Mouse (Mus musculus): ENCODE results near the gene Zbtb8a. TPM values are rescaled to one million over a fixed set of nuclear protein-coding genes. Genes with fewer than 3 reads are reported as not detected.
A peak's percentile ranks its signal among the peaks of the same experiment; 100 is the strongest.

Gene Zbtb8a
- polyA plus RNA-seq, 1 experiment from 2014 or later = 21.6 TPM

DNA sequence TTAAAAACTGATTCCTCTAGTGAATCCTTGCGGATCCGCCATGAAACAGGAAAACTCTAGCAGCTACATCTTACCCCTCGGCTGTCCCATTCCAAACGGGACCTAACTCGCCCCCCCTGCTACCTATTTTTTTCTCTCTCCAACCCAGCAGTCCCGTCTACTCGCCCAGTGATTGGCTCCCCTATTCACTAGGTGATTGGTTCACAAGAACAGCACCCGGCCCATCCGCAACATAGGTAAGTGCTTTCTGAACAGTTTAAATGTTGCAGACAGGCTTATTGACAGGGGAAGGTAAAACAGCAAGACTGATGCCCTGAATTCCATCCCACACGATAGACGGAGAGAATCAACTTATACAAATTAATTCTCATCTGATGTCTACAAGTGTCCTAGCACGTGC is 24.7 kb downstream of the Zbtb8a start:
- H3K27me3 ChIP-seq = no peaks in the 10 kb centered on the region
- no peak overlapping the region for H3K9ac ChIP-seq
- H3K36me3 ChIP-seq = peaks cover 46% of the 10 kb centered on the region
- no peaks in the 10 kb centered on the region for H3K9me3 ChIP-seq
- no peak for ATAC-seq (ENCODE audit: borderline replicate concordance, extremely low read depth, low FRiP score, low TSS enrichment)
- 84% methylated on average over 12 of the region's 12 CpGs for WGBS
- H3K4me3 ChIP-seq = no peak overlapping the region
- no peak overlapping the region for H3K27ac ChIP-seq
- H3K4me2 ChIP-seq = no peak overlapping the region
- no peaks in the 10 kb centered on the region for H3K4me1 ChIP-seq

DNA sequence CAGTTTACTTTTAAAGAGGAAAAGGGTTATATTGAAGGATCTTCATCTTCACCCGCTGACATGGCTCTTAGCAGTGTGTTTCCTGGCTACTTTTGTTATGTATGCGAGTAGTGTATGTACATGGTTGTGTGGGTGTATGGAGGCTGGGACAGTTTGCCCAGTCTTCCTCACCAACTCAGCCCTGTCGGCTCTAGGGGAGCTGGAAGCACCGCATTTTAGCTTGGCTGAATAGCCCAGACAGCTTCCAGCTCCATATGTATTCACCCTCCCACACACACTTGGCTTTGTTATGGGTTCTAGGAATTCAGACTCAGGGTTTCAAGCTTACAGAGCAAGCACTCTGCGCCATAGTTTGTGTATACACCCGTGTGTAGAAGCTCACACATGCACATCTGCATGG is 26.8 kb downstream of the Zbtb8a start:
- no peaks in the 10 kb centered on the region for H3K9me3 ChIP-seq
- no peak for ATAC-seq (ENCODE audit: borderline replicate concordance, extremely low read depth, low FRiP score, low TSS enrichment)
- H3K4me1 ChIP-seq = no peaks in the 10 kb centered on the region
- 66% methylated on average over 6 of the region's 6 CpGs for WGBS
- H3K4me3 ChIP-seq = no peak overlapping the region
- no peak overlapping the region for H3K4me2 ChIP-seq
- no peak overlapping the region for H3K27ac ChIP-seq
- no peaks in the 10 kb centered on the region for H3K27me3 ChIP-seq
- peaks cover 34% of the 10 kb centered on the region for H3K36me3 ChIP-seq
- H3K9ac ChIP-seq = no peak overlapping the region

DNA sequence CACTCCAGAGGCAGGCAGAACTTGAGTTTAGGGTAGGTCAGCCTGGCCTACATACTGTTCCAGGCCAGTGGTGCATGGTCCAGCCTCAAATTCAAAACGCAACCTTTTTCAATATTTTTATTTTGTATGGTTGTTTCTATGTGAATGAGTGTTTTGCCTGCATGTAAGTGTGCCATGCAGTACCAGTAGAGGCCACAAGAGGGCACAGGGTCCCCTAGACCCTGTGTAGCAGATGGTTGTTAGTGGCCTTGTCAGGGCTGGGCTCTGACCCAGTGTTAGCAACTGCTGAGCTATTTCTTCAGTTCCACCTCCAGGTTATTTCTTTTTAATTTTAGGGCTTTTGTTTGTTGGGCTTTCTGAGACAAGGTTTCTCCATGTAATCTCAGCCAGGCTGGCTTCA is 27.3 kb downstream of the Zbtb8a start:
- peak; percentile 74; the same call in 1 of the 2 replicates for ATAC-seq (ENCODE audit: borderline replicate concordance, extremely low read depth, low FRiP score, low TSS enrichment)
- Histone ChIP-seq H3K27ac (no peak overlapping the region), H3K36me3 (peaks cover 30% of the 10 kb centered on the region), H3K9ac (no peak overlapping the region), H3K4me1 (no peaks in the 10 kb centered on the region), H3K27me3 (no peaks in the 10 kb centered on the region), H3K4me3 (no peak overlapping the region), H3K9me3 (no peaks in the 10 kb centered on the region), H3K4me2 (no peak overlapping the region)
- WGBS = 6% methylated on average over 1 of the region's 1 CpGs

DNA sequence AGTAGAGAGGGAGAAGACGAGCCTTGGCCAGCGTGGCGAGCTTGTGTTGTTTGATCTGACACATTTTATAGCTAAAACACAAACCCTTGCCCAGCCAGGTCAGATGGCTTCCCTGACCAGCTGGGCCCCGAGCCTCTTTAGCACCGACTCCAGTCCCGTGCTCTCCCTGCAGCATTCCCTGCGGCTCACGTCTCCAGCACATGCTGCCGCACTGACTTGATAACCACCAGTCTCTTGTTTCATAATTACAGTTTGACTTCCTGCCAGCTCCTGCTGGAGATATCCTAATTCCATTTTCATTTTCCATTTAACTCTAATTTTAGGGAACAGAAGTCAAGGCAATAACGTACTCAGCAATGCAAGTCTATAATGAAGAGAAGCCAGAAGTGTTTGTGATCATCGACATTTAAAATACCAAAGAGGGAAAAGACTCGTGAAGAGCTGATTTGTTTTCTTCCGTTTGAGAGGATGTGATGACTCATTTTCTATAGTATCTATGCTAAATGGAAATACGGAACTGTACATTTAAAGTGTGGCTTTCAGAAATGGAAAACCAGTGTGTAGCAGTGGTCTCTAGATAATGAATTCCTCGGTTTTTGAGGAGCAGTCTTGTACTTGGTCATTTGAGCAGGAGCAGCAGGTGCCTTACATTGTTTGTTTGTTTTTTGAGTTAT is 31.3 kb downstream of the Zbtb8a start:
- Histone ChIP-seq H3K4me1 (no peaks in the 10 kb centered on the region), H3K27me3 (no peaks in the 10 kb centered on the region), H3K4me2 (no peak overlapping the region), H3K9ac (no peak overlapping the region), H3K27ac (no peak overlapping the region), H3K4me3 (no peak overlapping the region), H3K36me3 (peaks cover 30% of the 10 kb centered on the region), H3K9me3 (no peaks in the 10 kb centered on the region)
- ATAC-seq (ENCODE audit: borderline replicate concordance, extremely low read depth, low FRiP score, low TSS enrichment) = no peak
- 64% methylated on average over 15 of the region's 15 CpGs for WGBS

DNA sequence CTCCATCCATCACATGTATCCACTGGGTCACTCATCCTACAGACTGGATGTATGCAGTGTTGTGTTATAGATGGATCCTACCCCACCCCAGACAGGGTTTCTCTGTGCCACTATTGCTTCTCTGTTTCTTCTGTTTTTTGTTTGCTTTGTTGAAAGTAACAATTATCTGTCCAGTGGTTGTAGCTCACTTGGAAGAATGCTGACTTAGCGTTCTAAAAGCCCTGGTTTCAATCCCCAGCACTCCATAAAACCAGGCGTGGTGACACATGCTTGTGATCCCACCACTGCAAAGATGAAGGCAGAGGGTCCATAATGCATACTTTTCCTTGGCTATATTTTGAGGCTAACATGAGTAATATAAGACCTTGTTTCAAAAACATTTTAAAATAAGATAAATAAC is 35.2 kb downstream of the Zbtb8a start:
- Histone ChIP-seq H3K27me3 (no peaks in the 10 kb centered on the region), H3K9me3 (no peaks in the 10 kb centered on the region), H3K4me3 (no peak overlapping the region), H3K27ac (no peak overlapping the region), H3K36me3 (peaks cover 30% of the 10 kb centered on the region), H3K4me1 (no peaks in the 10 kb centered on the region), H3K9ac (no peak overlapping the region), H3K4me2 (no peak overlapping the region)
- ATAC-seq (ENCODE audit: borderline replicate concordance, extremely low read depth, low FRiP score, low TSS enrichment) = no peak
- WGBS = 75% methylated on average over 2 of the region's 2 CpGs

DNA sequence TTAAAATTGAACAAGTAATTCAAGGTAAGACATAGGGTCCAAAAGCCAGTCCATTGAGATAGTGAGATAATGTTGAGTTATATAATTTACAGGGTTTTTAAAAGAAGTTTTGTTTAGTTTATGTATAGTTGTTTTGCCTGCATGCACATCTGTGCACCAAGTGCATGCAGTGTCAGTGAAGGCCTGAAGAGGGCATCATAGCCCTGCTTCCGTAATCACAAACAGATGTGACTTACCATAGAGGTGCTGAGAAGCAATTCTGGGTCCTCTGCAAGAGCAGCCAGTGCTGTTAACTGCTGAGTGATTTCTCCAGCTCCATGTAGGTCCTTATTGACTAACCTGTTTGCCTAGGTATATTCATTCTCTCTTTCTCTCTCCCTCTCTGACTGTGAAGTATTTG is 36.0 kb downstream of the Zbtb8a start:
- Histone ChIP-seq H3K4me3 (no peak overlapping the region), H3K4me2 (no peak overlapping the region), H3K27me3 (no peaks in the 10 kb centered on the region), H3K4me1 (0 out of 2 replicates have a peak, but pooled peaks cover 7% of the 10 kb centered on the region), H3K36me3 (peaks cover 28% of the 10 kb centered on the region), H3K27ac (no peak overlapping the region), H3K9me3 (no peaks in the 10 kb centered on the region), H3K9ac (no peak overlapping the region)
- 88% methylated on average over 1 of the region's 1 CpGs for WGBS
- ATAC-seq (ENCODE audit: borderline replicate concordance, extremely low read depth, low FRiP score, low TSS enrichment) = no peak

DNA sequence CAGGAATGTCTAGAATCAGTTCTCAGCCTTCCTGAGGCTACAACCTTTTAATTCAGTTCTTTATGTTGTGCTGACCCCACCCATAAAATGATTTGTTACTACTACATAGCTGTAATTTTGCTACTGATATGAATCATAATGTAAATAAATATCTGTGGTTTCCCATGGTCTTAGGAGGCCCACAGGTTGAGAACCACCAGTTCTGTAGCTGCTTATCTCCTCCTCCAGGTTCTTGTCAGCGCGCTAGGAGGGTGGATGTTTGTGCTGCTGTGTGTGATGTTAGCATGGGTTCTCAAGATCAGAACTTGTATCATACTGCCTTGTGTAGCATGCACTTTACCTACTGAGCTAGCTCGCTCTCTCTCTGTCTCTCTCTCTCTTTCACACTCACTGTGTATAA is 38.2 kb downstream of the Zbtb8a start:
- Histone ChIP-seq H3K4me3 (no peak overlapping the region), H3K27me3 (no peaks in the 10 kb centered on the region), H3K4me1 (peaks cover 12% of the 10 kb centered on the region; the same call in 1 of the 2 replicates), H3K36me3 (peaks cover 25% of the 10 kb centered on the region), H3K27ac (no peak overlapping the region), H3K9me3 (no peaks in the 10 kb centered on the region), H3K4me2 (no peak overlapping the region), H3K9ac (no peak overlapping the region)
- ATAC-seq (ENCODE audit: borderline replicate concordance, extremely low read depth, low FRiP score, low TSS enrichment) = no peak
- 85% methylated on average over 3 of the region's 3 CpGs for WGBS

DNA sequence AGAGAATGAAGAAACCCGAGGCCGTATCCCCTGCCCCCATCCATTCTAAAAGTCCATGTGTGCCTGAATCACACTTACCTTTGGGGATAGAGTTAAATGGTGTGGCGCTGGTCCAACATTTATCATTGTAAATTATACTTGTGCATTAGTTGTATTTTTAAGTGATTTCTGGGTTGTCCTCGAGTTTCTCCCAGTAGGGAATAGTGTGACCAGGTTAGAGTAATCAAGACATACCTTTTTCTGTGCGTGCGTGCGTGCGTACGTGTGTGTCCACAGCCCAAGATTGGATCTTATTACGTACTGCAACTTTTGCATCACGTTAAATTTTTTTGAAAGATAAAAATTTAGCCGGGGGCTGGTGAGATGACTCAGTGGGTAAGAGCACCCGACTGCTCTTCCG is 41.6 kb downstream of the Zbtb8a start:
- no peaks in the 10 kb centered on the region for H3K9me3 ChIP-seq
- no peaks in the 10 kb centered on the region for H3K27me3 ChIP-seq
- H3K4me3 ChIP-seq = peak overlapping the region; percentile 91
- peak overlapping the region; percentile 67 for H3K9ac ChIP-seq
- H3K36me3 ChIP-seq = peaks cover 4% of the 10 kb centered on the region
- H3K4me1 ChIP-seq = peaks cover 29% of the 10 kb centered on the region
- H3K27ac ChIP-seq = peak overlapping the region; percentile 99
- peak overlapping the region; percentile 80 for H3K4me2 ChIP-seq
- no peak for ATAC-seq (ENCODE audit: borderline replicate concordance, extremely low read depth, low FRiP score, low TSS enrichment)
- WGBS = 39% methylated on average over 14 of the region's 14 CpGs

DNA sequence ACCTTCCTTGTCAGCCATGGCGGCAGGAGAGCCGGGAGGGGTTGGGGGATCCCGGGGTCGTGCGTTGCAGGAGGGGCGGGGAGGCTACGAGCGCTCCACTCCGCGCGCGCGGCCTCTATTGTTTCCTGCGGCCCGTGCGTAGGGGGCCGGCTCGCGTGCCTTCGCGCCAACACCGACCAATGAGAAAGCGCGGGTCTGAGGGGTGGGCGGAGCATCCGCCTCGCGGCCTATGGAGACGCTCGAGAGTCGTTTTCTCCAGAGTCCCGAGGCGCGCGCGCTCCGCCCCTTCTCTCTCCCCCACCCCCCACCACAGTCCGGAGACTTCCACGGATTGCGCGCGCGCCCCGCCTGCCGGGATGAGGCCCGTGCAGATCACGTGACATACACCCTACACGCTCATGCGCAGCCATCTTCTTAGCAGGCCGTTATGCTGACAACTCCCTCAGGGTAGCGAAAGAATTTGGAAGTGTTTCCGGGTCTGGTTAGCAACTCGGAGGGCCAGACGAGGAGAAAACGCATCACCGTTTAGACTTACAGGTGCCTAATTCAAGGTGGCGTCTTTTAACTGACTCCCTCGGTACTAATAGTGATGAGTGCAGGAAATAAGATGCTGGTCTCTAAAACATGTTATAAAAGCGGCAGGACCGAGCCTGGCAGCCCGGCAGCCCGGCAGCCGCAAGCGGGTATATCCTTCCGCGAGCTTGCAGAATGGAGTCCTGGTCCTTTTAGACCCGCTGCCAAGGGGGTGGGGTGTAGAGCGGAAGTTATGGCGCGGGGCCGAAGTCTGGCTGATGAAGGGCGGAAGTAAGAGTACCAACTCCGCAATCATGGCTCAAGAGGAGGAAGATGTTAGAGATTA is 42.5 kb downstream of the Zbtb8a start, which contains the start of the genes Rbbp4 and Zbtb8os:
TSS of gene Rbbp4 (minus strand) at position 155 of the 859 bp plus-strand sequence.
TSS of gene Zbtb8os (plus strand) at position 480 of the 859 bp plus-strand sequence.
- peaks cover 29% of the 10 kb centered on the region for H3K4me1 ChIP-seq
- H3K9me3 ChIP-seq = no peaks in the 10 kb centered on the region
- peak within 1 kb of the TSS; percentile 98 for H3K9ac ChIP-seq
- no peaks in the 10 kb centered on the region for H3K27me3 ChIP-seq
- peak within 1 kb of the TSS; percentile 91 for H3K4me3 ChIP-seq
- H3K36me3 ChIP-seq = peaks cover 11% of the 10 kb centered on the region
- peak; percentile 99 for ATAC-seq (ENCODE audit: borderline replicate concordance, extremely low read depth, low FRiP score, low TSS enrichment)
- H3K27ac ChIP-seq = peak within 1 kb of the TSS; percentile 99
- H3K4me2 ChIP-seq = peak within 1 kb of the TSS; percentile 80
- WGBS = under 1% methylated on average over 73 of the region's 73 CpGs

DNA sequence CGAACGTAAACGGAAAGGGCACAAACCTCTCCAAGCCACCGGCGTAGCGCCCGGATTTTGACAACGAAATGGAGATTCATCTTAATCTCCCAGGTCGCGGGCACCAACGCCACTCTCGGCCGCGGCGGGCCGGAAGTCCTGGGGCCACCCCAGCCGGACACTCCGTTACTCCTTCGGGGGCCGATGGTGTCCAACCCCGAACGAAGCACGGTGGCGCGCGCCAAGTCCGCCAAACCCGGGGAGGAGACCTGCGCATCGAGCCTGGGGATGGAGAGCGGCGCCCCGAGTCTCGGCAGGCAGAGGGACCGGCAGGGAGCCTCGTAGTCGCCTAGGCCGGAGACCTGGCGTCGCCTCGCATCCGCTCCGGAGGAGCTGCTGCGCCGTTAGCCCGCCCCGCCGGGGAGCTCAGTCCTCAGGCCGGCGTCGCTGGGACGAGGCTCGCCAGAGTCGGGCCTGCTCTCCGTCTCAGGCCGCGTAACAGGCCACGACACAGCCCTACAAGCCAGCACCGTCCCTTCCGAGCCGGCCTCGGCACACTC is 43.2 kb downstream of the Zbtb8a start:
- Histone ChIP-seq H3K4me2 (peak overlapping the region; percentile 63), H3K9ac (peak overlapping the region; percentile 98), H3K27ac (peak overlapping the region; percentile 97), H3K4me1 (peaks cover 29% of the 10 kb centered on the region), H3K27me3 (no peaks in the 10 kb centered on the region), H3K9me3 (no peaks in the 10 kb centered on the region), H3K36me3 (peaks cover 15% of the 10 kb centered on the region), H3K4me3 (peak overlapping the region; percentile 91)
- ATAC-seq (ENCODE audit: borderline replicate concordance, extremely low read depth, low FRiP score, low TSS enrichment) = no peak; the same call in 1 of the 2 replicates
- WGBS = under 1% methylated on average over 62 of the region's 62 CpGs

DNA sequence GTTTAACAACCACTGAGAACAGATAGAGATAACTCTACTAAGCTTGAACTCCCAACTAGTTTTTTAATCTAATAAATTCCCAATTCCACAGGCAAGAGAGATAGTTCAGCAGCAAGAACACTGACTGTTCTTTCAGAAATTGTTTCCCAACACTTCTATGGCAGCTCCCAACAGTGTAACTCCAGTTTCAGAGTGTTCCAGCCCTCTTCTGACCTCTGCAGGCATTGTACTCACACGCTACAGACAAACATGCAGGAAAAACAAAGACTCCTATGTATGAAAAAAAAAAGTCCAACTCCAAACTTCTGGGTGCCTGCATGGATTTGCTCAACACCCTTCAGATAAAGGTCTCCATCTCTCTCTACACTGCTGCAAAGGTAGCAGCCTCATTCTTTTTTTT is 45.1 kb downstream of the Zbtb8a start:
- Histone ChIP-seq H3K4me1 (peaks cover 29% of the 10 kb centered on the region), H3K4me2 (peak overlapping the region; percentile 63), H3K27ac (no peak overlapping the region), H3K9ac (peak overlapping the region; percentile 36; the same call in 1 of the 2 replicates), H3K4me3 (peak overlapping the region; percentile 91), H3K27me3 (no peaks in the 10 kb centered on the region), H3K9me3 (no peaks in the 10 kb centered on the region), H3K36me3 (peaks cover 31% of the 10 kb centered on the region)
- 38% methylated on average over 1 of the region's 1 CpGs for WGBS
- ATAC-seq (ENCODE audit: borderline replicate concordance, extremely low read depth, low FRiP score, low TSS enrichment) = no peak

DNA sequence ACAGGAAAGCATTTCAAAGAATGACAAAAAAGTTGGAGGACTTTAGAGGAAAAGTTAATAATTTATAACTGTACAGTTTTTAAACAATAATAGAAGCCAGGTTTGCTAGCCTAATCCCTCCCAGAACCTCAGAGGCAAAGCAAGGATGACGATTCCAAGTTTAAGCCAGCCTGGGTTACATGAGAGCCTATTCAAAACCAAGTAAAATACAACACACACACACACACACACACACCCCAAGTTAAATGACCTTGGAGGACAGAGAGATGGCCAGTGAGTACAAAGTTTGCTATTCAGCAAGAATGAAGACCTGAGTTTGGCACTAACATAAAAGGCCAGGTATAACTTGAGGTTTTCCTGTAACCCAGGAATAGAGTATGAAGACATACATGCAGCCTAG is 51.7 kb downstream of the Zbtb8a start:
- Histone ChIP-seq H3K27ac (no peak overlapping the region), H3K9ac (no peak overlapping the region), H3K36me3 (peaks cover 76% of the 10 kb centered on the region), H3K4me1 (no peaks in the 10 kb centered on the region; the same call in 1 of the 2 replicates), H3K27me3 (no peaks in the 10 kb centered on the region), H3K4me3 (no peak overlapping the region), H3K4me2 (no peak overlapping the region), H3K9me3 (no peaks in the 10 kb centered on the region)
- 70% methylated on average over 1 of the region's 1 CpGs for WGBS
- no peak for ATAC-seq (ENCODE audit: borderline replicate concordance, extremely low read depth, low FRiP score, low TSS enrichment)

Data from lung, embryonic 15.5 days (tissue).